Mouse (Mus musculus) stomach, postnatal 0 days (tissue): ENCODE measurements at regions not wholly inside any gene's neighbourhood (a gene's known extent, or its start where the extent isn't known, plus 50 kb on each side); places are given as distances from the start of the nearest gene placed in this dataset.

ENCODE experiments used
- CTCF ChIP-seq: IDR thresholded peaks from 2 replicates; pipeline ENCODE4 v1.5.1; 2016; ENCODE audit warnings: antibody characterized with exemption, low read depth, mild to moderate bottlenecking, moderate library complexity
- EP300 ChIP-seq: optimal IDR thresholded peaks from 2 replicates; pipeline ENCODE3; 2016; ENCODE audit warnings: antibody characterized with exemption

- no peak for TF ChIP-seq CTCF
- TF ChIP-seq EP300 = no peak
These were observed 130.7 kb upstream of the Max start for GRCm38 (mm10) chr12:77092741-77093140.
